Mouse (Mus musculus) cerebellum, adult 2 months (tissue): ENCODE results near the gene Surf2.

ENCODE experiments used
- CTCF ChIP-seq: fragments of 200-500 bp; IDR thresholded peaks from 2 replicates; pipeline ENCODE4 v1.5.1; 2011; ENCODE audit warnings: low read depth, mild to moderate bottlenecking, control low read depth, low read length, moderate library complexity, borderline replicate concordance; ENCODE audit not compliant: insufficient read depth
- POLR2A ChIP-seq: fragments of 200-500 bp; IDR thresholded peaks from 2 replicates; pipeline ENCODE4 v1.6.1; 2011; ENCODE audit warnings: low read length, control low read depth, borderline replicate concordance; ENCODE audit not compliant: insufficient read depth

DNA sequence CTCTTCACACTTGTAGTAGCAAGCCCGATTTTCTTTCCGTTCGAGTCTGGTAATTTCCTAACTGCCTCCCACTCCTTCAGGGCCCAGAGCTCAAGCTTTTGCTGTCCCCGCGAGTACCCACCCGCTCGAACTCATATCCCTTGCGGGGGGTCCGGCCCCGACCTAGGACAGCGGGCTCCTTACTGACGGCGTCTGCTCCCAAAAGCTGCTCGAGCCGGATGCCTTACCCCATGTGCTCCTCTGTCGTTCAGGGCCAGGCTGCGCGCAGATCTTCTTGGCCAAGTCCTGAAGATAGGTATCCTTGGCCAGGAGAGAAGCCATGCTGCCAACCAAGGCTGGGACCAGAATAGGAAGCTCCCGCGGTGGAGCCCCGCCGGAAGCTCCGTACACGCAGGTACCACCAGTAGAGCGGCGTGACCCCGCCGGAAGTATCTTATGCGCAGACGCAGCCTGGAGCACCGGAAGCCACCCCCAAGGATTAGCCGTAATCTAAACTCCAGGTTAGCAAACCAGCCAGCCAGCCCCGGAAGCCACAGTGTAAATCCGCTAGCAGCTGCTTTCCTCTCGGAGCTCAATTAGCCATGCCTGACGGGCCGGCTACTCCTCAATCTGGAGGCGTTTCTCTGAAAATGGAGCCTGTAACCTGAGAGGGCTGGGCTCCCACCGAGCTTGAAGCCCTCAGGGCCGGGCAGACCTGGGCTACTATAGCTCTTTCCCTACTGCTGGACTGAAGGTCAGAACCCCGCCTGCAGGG lies 13.5 kb upstream of the Surf2 start, which contains the start of gene Surf6:
- peak; percentile 71; the same call in 1 of the 2 replicates for TF ChIP-seq POLR2A
- no peak for TF ChIP-seq CTCF
